ENCODE assay signal across 8 mouse cellular contexts in genomic region chr7:45744387-45744786, GRCm38 (mm10). TPM values are rescaled to one million over a fixed set of nuclear protein-coding genes. Genes with fewer than 3 reads are reported as not detected.
DNase-seq lines count a peak whose midpoint lies in the region; ATAC-seq and TF ChIP-seq lines count a peak whose summit lies in the region.
"Had no signal": no experiment of that assay in that cellular context is flagged by ENCODE, and none has a peak within 500 bp of the region (broad histone marks: within the 10 kb centered on the region; RNA-seq: fewer than 3 reads in every experiment).

No protein-coding gene starts in this region.

- H3K9me3 ChIP-seq in liver, postnatal 0 days (ENCODE audit: low read length), result no peaks in the 10 kb centered on the region; the same call in 1 of the 2 replicates
- H3K9me3 ChIP-seq: neural tube, embryonic 12.5 days had no signal

- 40% methylated on average over 2 of the region's 2 CpGs for WGBS in liver, postnatal 0 days (ENCODE audit: insufficient replicate concordance)

- H3K4me3 ChIP-seq in liver, postnatal 0 days (ENCODE audit: low read depth, low read length), result no peak overlapping the region
- H3K4me3 ChIP-seq: neural tube, embryonic 12.5 days had no signal

- no peak for TF ChIP-seq CTCF in liver, postnatal 0 days (IDR thresholded peaks at IDR 0.05; ENCODE audit: low read depth)

- no peak for TF ChIP-seq EP300 in liver, postnatal 0 days (IDR thresholded peaks at IDR 0.05; ENCODE audit: low read depth)

- peak; percentile 81 for DNase-seq in ovary, postnatal 14 days (ENCODE audit: low spot score)
- DNase-seq in ovary, adult 18-20 months (ENCODE audit: low spot score), result no peak
- DNase-seq in adrenal gland, postnatal 14 days, result peak; percentile 94
- DNase-seq in embryo, embryonic 9.5 days (ENCODE audit: extremely low spot score), result peak; percentile 66
- peak; percentile 85 for DNase-seq in kidney, adult 9 months
- DNase-seq in liver, postnatal 0 days, result peak; percentile 89
- peak; percentile 66 for DNase-seq in right cerebral cortex, postnatal 4 days

- no peaks in the 10 kb centered on the region for H3K27me3 ChIP-seq in liver, postnatal 0 days (ENCODE audit: insufficient read depth, low read length)
- H3K27me3 ChIP-seq: neural tube, embryonic 12.5 days had no signal

- ATAC-seq in liver, postnatal 0 days, result peak; percentile 81

- H3K4me2 ChIP-seq in liver, postnatal 0 days (ENCODE audit: low read depth, low read length), result no peak overlapping the region
- H3K4me2 ChIP-seq: neural tube, embryonic 12.5 days had no signal

- 0 out of 2 replicates have a peak, but pooled peaks cover 6% of the 10 kb centered on the region for H3K4me1 ChIP-seq in liver, postnatal 0 days (ENCODE audit: insufficient read depth)

- H3K36me3 ChIP-seq in liver, postnatal 0 days (replicated peaks; ENCODE audit: insufficient read depth, low read length), result no peaks in the 10 kb centered on the region
- H3K36me3 ChIP-seq: neural tube, embryonic 12.5 days had no signal

- H3K9ac ChIP-seq in liver, postnatal 0 days (replicated peaks), result no peak overlapping the region
- H3K9ac ChIP-seq: neural tube, embryonic 12.5 days had no signal

- H3K27ac ChIP-seq in liver, postnatal 0 days (ENCODE audit: low read depth), result no peak overlapping the region
- H3K27ac ChIP-seq: neural tube, embryonic 12.5 days had no signal

RNA-seq across cellular contexts. Expression of gene Spaca4, which starts 18.8 kb away (rescaled TPM):
- total RNA-seq in adrenal gland, postnatal 14 days (2021), result not detected in 2 replicates
- polyA plus RNA-seq in liver, postnatal 0 days (2015; fragmentation: Nextera tagmentation; extraction: Ambion mirVana), result not detected in 2 replicates
- polyA plus RNA-seq: neural tube, embryonic 12.5 days had no signal

RNA-seq across cellular contexts. Expression of gene Fam83e, which starts 23.4 kb away (rescaled TPM):
- total RNA-seq in adrenal gland, postnatal 14 days (2021), result 0.45 and 0.74 TPM in 2 replicates
- 0.13 TPM in 1 of 2 replicates, not detected in the other for polyA plus RNA-seq in liver, postnatal 0 days (2015; fragmentation: Nextera tagmentation; extraction: Ambion mirVana)

RNA-seq across cellular contexts. Expression of gene Sphk2, which starts 26.6 kb away (rescaled TPM):
- total RNA-seq in adrenal gland, postnatal 14 days (2021), result 32.3 and 34.4 TPM in 2 replicates
- 15.5 and 17.3 TPM in 2 replicates for polyA plus RNA-seq in liver, postnatal 0 days (2015; fragmentation: Nextera tagmentation; extraction: Ambion mirVana)

RNA-seq across cellular contexts. Expression of gene Rpl18, which starts 29.1 kb away (rescaled TPM):
- total RNA-seq in adrenal gland, postnatal 14 days (2021), result 927 and 1,052 TPM in 2 replicates
- polyA plus RNA-seq in liver, postnatal 0 days (2015; fragmentation: Nextera tagmentation; extraction: Ambion mirVana), result 494 and 510 TPM in 2 replicates

RNA-seq across cellular contexts. Expression of gene Lmtk3, which starts 39.2 kb away (rescaled TPM):
- 7.5 and 9.9 TPM in 2 replicates for total RNA-seq in adrenal gland, postnatal 14 days (2021)
- not detected in 2 replicates for polyA plus RNA-seq in liver, postnatal 0 days (2015; fragmentation: Nextera tagmentation; extraction: Ambion mirVana)
